Mouse (Mus musculus) liver, embryonic 15.5 days (tissue): ENCODE data around the gene Rhot2. TPM values are rescaled to one million over a fixed set of nuclear protein-coding genes. Genes with fewer than 3 reads are reported as not detected.

ENCODE experiments used
- ATAC-seq: fragments of 200-750 bp; cut with Nextera tagmentation; 2 replicates; pipeline ENCODE4 v1.8.0; 2017; ENCODE audit warnings: moderate number of reproducible peaks, mild to moderate bottlenecking, moderate library complexity; ENCODE audit not compliant: insufficient read depth
- H3K27ac ChIP-seq: fragments of 300-500 bp; sonication (generic); replicated peaks from 2 replicates; pipeline ENCODE4 v1.5.1; 2015; ENCODE audit warnings: mild to moderate bottlenecking, inconsistent platforms
- H3K27me3 ChIP-seq: fragments of 300-500 bp; sonication (generic); 2 replicates; pipeline ENCODE4 v1.6.1; 2015; ENCODE audit warnings: mild to moderate bottlenecking, inconsistent platforms
- H3K36me3 ChIP-seq: fragments of 300-500 bp; sonication (generic); replicated peaks from 2 replicates; pipeline ENCODE4 v1.6.1; 2015; ENCODE audit warnings: moderate library complexity, mild to moderate bottlenecking, inconsistent platforms
- H3K4me1 ChIP-seq: fragments of 300-500 bp; sonication (generic); replicated peaks from 2 replicates; pipeline ENCODE4 v1.6.1; 2015; ENCODE audit warnings: inconsistent platforms
- H3K4me2 ChIP-seq: fragments of 300-500 bp; sonication (generic); 2 replicates; pipeline ENCODE4 v1.6.1; 2015; ENCODE audit warnings: moderate library complexity, mild to moderate bottlenecking, inconsistent platforms
- H3K4me3 ChIP-seq: fragments of 300-500 bp; sonication (generic); replicated peaks from 2 replicates; pipeline ENCODE4 v1.5.1; 2015; ENCODE audit warnings: mild to moderate bottlenecking, inconsistent platforms
- H3K9ac ChIP-seq: fragments of 300-500 bp; sonication (generic); 2 replicates; pipeline ENCODE4 v1.6.1; 2015; ENCODE audit warnings: moderate library complexity, mild to moderate bottlenecking, inconsistent platforms
- H3K9me3 ChIP-seq: fragments of 300-500 bp; sonication (generic); replicated peaks from 2 replicates; pipeline ENCODE4 v1.6.1; 2016; ENCODE audit warnings: inconsistent platforms
- WGBS: fragments of 180-500 bp; shearing (Covaris S2); methylation state at CpG from one replicate; pipeline ENCODE4 v1.1.7; 2015; ENCODE audit warnings: mixed read lengths; ENCODE audit not compliant: insufficient replicate concordance; 5-methylcytosine and 5-hydroxymethylcytosine counted together
- polyA plus RNA-seq: library from polyadenylated mRNA; unstranded; fragments of >200 nt; fragmentation: Nextera tagmentation; extraction: Ambion mirVana; gene quantifications from 2 replicates; pipeline ENCODE4 v1.2.1, GENCODE M21; 2015

Gene Rhot2
- 10.8 and 12.6 TPM in 2 replicates for polyA plus RNA-seq

DNA sequence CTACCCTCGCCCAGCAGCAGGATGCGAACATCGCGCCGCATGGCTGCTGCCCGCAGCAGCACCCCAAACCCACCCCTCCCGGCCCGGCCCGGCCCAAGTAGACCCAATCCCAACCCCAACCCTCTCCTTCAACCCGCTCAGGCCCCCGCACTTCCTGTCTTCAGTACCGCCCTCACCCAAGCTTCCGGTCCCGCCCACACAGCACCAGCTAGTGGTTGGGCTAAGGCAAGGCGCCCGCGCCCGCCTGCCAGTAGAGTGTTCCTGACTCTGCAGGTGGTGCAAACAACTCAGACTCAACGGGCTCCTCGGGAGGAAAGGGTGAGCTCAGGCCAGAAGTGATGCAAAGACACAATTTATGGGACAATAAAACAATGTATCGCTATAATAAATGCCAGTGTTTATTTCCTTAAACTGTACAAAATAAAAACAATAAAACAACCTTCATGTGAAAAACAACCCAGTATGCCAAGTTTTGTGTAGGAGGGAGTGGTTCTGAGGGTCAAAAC lies at the start of gene Rhot2:
TSS of gene Rhot2 (minus strand) at position 456 of the 506 bp plus-strand sequence.
- peaks cover 66% of the 10 kb centered on the region for H3K36me3 ChIP-seq
- H3K27ac ChIP-seq = peak within 1 kb of the TSS; percentile 90
- peaks cover 47% of the 10 kb centered on the region for H3K4me1 ChIP-seq
- H3K9me3 ChIP-seq = no peaks in the 10 kb centered on the region
- WGBS = 1% methylated on average over 21 of the region's 21 CpGs
- no peaks in the 10 kb centered on the region for H3K27me3 ChIP-seq
- peak within 1 kb of the TSS; percentile 88 for H3K4me2 ChIP-seq
- peak; percentile 89 for ATAC-seq
- peak within 1 kb of the TSS; percentile 93 for H3K4me3 ChIP-seq
- H3K9ac ChIP-seq = peak within 1 kb of the TSS; percentile 85

DNA sequence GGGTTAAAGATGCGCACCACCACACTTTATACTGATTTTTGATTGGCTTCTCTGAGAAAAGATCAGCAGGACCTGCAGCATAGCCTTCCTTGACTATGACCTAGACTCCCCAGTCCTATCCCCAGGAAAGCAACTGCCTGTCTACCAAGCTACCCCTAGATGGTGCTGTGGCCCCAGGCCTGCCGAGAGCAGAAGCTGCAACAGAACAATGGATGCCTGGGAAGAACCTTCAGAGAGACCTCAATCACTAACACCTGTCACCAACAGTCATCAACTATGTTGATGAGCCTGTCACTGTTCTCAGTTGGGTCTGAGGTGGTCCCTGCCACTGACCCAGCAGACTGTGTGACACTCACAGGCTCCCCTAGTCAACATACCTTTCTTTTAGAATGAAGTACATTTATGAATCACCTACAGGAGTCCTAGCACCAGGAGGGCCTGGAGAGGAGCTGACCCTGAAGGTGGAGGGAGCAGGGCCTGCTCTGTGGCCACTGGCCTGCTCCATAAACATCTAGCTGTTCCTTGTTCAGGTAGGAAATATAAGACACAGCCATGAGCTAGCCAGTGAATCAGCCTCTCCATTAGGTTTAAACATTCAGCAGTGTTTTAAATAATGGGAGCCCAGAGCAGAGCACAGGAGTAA lies 49.4 kb upstream of the Rhot2 start:
- Histone ChIP-seq H3K4me2 (no peak overlapping the region), H3K27ac (no peak overlapping the region), H3K4me3 (no peak overlapping the region), H3K27me3 (no peaks in the 10 kb centered on the region), H3K4me1 (peaks cover 5% of the 10 kb centered on the region; the same call in 1 of the 2 replicates), H3K9me3 (no peaks in the 10 kb centered on the region), H3K9ac (no peak overlapping the region), H3K36me3 (no peaks in the 10 kb centered on the region)
- no peak for ATAC-seq
- 21% methylated on average over 2 of the region's 2 CpGs for WGBS

DNA sequence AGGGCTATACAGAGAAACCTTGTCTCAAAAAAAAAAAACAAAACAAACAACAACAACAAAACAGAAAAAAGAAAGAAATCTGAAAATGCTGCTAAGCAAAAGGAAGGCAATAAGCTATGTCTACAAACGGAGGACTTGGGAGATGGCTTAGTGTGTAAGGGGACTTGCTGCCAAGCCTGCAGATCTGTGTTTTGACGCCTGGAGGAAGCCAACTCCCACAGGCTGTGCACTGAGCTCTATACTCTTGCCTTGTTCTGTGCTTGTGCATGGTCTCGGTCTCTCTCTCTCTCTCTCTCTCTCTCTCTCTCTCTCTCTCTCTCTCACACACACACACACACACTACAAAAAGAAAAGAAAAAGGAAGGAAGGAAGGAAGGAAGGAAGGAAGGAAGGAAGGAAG lies 44.2 kb upstream of the Rhot2 start:
- H3K9ac ChIP-seq = no peak overlapping the region
- H3K4me3 ChIP-seq = no peak overlapping the region
- H3K4me1 ChIP-seq = peaks cover 15% of the 10 kb centered on the region
- no peak overlapping the region for H3K4me2 ChIP-seq
- no peak overlapping the region for H3K27ac ChIP-seq
- 68% methylated on average over 3 of the region's 3 CpGs for whole genome bisulfite sequencing
- H3K36me3 ChIP-seq = peaks cover 19% of the 10 kb centered on the region; the same call in 1 of the 2 replicates
- H3K9me3 ChIP-seq = no peaks in the 10 kb centered on the region
- ATAC-seq = no peak
- H3K27me3 ChIP-seq = no peaks in the 10 kb centered on the region

DNA sequence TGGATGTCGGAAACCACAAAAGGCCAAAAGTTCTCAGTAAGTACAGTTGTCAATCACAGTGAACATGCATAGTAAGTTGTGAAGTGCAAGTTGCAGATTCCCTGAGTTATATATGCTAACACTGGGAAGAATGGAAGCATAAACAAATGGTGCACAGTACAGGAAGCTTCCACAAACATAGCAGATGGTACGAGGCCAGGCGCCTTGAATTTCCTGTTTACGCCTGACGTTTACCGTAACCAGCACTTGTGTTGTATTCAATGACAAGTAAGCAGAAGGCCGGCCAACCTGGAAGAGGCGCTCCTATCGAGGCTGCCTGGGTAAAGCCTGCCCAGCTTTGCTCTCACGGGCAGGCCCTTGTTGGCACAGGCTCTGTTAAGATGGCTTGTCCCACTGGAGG lies 42.8 kb upstream of the Rhot2 start:
- WGBS = 71% methylated on average over 10 of the region's 10 CpGs
- peaks cover 22% of the 10 kb centered on the region for H3K4me1 ChIP-seq

DNA sequence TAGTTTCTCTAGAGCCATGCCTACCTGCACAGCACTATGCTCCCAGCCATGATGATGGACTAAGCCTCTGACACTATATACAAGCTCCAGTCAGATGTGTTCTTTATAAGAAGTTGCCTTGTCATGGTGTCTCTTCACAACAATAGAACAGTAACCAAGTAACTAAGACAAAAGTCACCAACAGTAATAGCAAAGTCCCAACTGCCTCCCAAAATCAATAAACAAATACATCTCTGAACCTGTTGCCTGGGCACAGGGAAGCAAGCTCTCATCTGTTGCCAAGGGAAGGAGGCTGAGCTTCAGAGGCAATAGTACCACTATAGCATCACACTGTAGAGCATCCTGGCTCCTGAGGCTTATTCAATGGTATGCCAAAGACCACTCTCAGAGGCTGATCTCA lies 42.2 kb upstream of the Rhot2 start:
- H3K4me2 ChIP-seq = no peak overlapping the region
- no peak for ATAC-seq
- peaks cover 28% of the 10 kb centered on the region; the same call in 1 of the 2 replicates for H3K36me3 ChIP-seq
- no peak overlapping the region for H3K4me3 ChIP-seq
- no peaks in the 10 kb centered on the region for H3K9me3 ChIP-seq
- H3K9ac ChIP-seq = no peak overlapping the region
- no peaks in the 10 kb centered on the region for H3K27me3 ChIP-seq
- peaks cover 28% of the 10 kb centered on the region for H3K4me1 ChIP-seq
- no peak overlapping the region for H3K27ac ChIP-seq

More for the DNA sequence above, 42.8 kb upstream of the Rhot2 start:
- ATAC-seq = no peak
- no peaks in the 10 kb centered on the region for H3K27me3 ChIP-seq
- no peak overlapping the region for H3K27ac ChIP-seq
- H3K36me3 ChIP-seq = peaks cover 28% of the 10 kb centered on the region; the same call in 1 of the 2 replicates
- no peaks in the 10 kb centered on the region for H3K9me3 ChIP-seq
- no peak overlapping the region for H3K9ac ChIP-seq
- no peak overlapping the region for H3K4me2 ChIP-seq
- H3K4me3 ChIP-seq = no peak overlapping the region

DNA sequence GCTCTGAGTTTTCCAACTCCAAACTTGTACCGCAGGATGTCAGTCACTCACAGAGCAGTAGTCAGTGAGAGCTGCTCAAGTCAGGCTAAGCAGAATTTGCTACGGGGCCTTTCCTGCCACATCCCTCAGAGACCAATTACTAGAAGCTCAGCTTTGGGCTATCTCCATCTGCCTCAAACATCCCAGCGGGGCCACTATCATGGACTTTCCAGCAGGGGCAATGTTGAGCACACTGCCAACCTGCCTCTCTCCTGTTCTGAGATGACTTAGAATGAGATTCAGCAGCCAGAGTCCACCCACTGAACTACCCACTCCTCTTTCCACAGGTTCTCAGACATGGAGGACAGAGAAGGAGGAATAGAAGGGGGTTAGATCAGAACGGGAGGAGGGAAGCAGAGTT lies 41.0 kb upstream of the Rhot2 start:
- H3K27me3 ChIP-seq = no peaks in the 10 kb centered on the region
- ATAC-seq = no peak
- no peaks in the 10 kb centered on the region for H3K9me3 ChIP-seq
- H3K9ac ChIP-seq = no peak overlapping the region
- H3K4me1 ChIP-seq = peaks cover 40% of the 10 kb centered on the region
- no peak overlapping the region for H3K4me2 ChIP-seq
- H3K36me3 ChIP-seq = peaks cover 28% of the 10 kb centered on the region; the same call in 1 of the 2 replicates
- no peak overlapping the region for H3K27ac ChIP-seq
- WGBS = 51% methylated on average over 4 of the region's 4 CpGs
- H3K4me3 ChIP-seq = no peak overlapping the region

DNA sequence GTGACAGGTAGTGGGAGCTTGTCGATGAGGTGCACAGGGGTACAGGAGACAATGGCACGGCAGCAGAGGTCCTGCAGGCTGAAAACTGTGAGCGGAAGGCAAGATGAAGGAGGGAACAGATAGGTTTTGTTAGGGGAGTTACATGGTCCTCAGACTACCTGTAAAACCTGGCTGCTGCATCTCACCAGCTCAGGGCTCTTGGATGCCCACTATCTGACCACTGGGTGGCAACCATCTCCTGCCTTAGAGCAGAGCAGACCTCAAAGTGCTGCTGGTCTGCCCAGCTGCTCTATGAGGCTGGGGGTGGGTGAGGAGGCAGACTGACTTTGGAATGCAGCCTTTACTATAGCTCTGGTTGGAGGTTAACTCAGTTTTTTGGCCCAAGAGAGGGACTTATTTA lies 39.2 kb upstream of the Rhot2 start:
- Histone ChIP-seq H3K4me1 (peaks cover 51% of the 10 kb centered on the region), H3K36me3 (peaks cover 36% of the 10 kb centered on the region), H3K9me3 (no peaks in the 10 kb centered on the region), H3K9ac (no peak overlapping the region), H3K27me3 (no peaks in the 10 kb centered on the region), H3K4me3 (no peak overlapping the region), H3K4me2 (no peak overlapping the region), H3K27ac (no peak overlapping the region)
- ATAC-seq = no peak
- 82% methylated on average over 3 of the region's 3 CpGs for WGBS

DNA sequence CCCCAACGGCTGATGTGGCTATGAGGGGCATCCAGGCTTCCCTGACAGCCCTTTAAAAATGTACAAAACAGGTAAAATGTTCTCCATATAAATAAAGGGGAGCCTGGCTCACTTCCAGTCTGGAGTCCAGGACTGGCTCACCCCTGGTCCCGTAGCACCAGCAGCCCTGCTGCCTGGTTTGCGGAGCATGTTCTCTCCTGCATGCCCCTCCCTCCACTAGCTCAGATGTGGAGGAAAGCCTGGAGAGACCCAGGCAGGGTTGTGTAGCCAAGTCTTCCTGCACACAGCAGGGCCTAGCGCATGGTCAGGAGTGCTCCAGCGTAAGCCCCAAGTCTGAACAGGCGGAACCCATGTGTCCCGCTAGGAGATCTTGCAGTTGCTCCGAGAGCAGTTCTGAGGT lies 38.6 kb upstream of the Rhot2 start:
- Histone ChIP-seq H3K4me3 (no peak overlapping the region), H3K4me2 (no peak overlapping the region), H3K27ac (no peak overlapping the region), H3K27me3 (no peaks in the 10 kb centered on the region), H3K9me3 (no peaks in the 10 kb centered on the region), H3K36me3 (peaks cover 37% of the 10 kb centered on the region), H3K4me1 (peaks cover 52% of the 10 kb centered on the region), H3K9ac (no peak overlapping the region)
- WGBS = 87% methylated on average over 8 of the region's 8 CpGs
- no peak for ATAC-seq

DNA sequence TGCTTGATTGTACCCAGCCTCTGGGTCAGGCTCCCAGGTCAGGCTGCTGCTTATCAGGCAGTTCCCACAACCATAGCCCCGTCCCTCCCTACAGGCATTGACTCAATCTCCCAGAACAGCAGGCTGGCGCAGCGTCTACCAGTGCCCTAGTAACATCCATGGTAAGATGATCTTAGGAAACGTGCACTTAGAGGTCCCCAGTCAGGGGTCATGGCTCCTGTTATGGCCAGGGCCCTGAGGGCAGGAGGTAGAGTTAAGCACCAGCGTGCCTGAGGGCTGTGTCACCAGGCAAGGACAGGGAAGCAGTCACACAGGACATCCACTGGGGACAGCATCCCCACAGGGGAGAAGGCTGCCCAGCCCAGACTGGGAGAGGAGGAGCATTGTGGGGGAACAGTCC lies 37.7 kb upstream of the Rhot2 start:
- H3K36me3 ChIP-seq = peaks cover 38% of the 10 kb centered on the region
- H3K4me2 ChIP-seq = no peak overlapping the region
- WGBS = 28% methylated on average over 5 of the region's 5 CpGs
- H3K27me3 ChIP-seq = no peaks in the 10 kb centered on the region
- no peak overlapping the region for H3K4me3 ChIP-seq
- H3K27ac ChIP-seq = no peak overlapping the region
- H3K9me3 ChIP-seq = no peaks in the 10 kb centered on the region
- ATAC-seq = 0 out of 2 replicates have a peak, but pooled peaks have one; percentile 14
- H3K4me1 ChIP-seq = peaks cover 58% of the 10 kb centered on the region
- H3K9ac ChIP-seq = no peak overlapping the region

DNA sequence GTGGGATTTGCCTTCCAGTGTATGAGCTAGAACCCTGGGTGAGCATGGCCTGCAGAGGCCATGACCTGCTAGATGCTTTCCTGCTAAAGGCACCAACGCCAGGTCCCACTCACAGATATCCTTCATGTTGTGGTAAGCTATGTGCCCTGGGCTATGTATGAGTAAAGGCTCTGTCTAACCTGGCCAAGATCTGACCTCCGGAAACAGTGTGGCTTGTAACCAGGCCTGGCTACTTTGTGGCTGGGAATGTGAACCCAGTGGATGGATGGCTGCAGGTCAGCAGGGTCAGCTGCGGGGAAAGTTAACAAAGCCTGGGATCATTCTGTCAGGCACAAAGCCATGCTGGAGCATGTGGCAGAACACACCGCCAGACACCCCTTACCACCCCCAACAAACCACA lies 37.0 kb upstream of the Rhot2 start:
- no peak overlapping the region for H3K4me3 ChIP-seq
- no peak overlapping the region; the same call in 1 of the 2 replicates for H3K27ac ChIP-seq

DNA sequence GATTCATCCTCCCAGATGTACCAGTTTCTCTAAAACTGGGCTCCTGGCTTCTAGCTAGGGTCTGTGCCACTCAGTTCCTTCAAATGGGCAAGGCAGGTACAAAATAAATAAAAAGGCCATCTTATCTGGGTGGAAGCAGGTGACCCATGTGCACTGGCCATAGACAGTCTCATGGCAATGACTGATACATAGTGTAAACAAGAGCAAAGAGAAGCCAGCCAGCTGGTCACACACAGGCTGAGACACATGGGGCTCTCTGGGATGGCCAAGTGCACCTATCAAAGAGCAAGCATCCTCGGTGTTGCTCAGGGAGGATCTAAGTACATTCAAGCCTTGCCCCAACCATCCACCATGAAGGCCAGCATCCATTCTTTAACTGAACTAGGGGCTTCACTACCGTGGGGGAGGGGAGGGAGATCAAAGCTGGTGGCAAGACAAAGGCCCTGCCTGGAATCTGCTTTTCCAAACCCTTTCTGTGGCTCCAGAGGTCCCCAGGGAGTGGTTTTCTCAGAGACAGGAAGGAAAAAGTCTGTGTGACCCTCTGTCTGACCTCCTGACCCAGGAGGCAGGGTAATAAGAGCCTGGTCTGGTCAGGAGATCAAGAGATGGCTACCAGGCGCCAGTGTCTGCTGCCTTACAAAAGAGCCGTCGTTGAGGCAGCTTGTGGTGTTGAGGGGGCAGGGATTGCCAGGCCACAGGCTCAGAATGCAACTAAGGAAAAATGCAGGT lies 36.4 kb upstream of the Rhot2 start:
- Histone ChIP-seq H3K36me3 (peaks cover 38% of the 10 kb centered on the region), H3K9me3 (no peaks in the 10 kb centered on the region), H3K27ac (peak overlapping the region; percentile 14; the same call in 1 of the 2 replicates), H3K27me3 (no peaks in the 10 kb centered on the region), H3K4me3 (no peak overlapping the region), H3K4me1 (peaks cover 63% of the 10 kb centered on the region), H3K4me2 (no peak overlapping the region), H3K9ac (no peak overlapping the region)
- no peak for ATAC-seq
- WGBS = 35% methylated on average over 5 of the region's 5 CpGs

More for the DNA sequence above, 37.0 kb upstream of the Rhot2 start:
- no peak overlapping the region for H3K4me2 ChIP-seq
- H3K4me1 ChIP-seq = peaks cover 60% of the 10 kb centered on the region
- H3K9me3 ChIP-seq = no peaks in the 10 kb centered on the region
- H3K27me3 ChIP-seq = no peaks in the 10 kb centered on the region
- H3K36me3 ChIP-seq = peaks cover 38% of the 10 kb centered on the region
- no peak for ATAC-seq
- no peak overlapping the region for H3K9ac ChIP-seq
- 64% methylated on average over 4 of the region's 4 CpGs for WGBS
